Mouse (Mus musculus): ENCODE data around the gene Myt1l. TPM values are rescaled to one million over a fixed set of nuclear protein-coding genes. Genes with fewer than 3 reads are reported as not detected.

Gene Myt1l
- polyA plus RNA-seq, 1 experiment: not detected

DNA sequence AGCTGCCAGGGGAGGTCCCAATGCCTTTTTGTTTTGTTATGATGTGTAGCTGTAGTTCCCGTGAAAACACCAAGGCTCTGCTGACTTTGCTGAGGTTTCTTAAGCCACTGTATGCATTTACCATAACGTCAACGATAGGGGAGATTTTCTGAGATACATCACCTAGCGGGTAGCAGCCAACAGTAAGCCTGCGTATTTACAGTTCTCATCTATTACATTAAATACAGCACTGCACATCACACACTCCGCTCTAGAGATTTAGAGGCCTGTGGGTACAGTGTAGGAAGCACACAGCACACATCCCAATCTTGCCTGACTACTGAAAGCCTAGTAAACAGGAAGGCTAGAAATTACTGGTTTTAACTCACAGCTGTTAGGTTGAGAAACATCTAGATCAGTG is 6.1 kb downstream of the Myt1l start:
- 8% methylated on average over 6 of the region's 6 CpGs for WGBS

DNA sequence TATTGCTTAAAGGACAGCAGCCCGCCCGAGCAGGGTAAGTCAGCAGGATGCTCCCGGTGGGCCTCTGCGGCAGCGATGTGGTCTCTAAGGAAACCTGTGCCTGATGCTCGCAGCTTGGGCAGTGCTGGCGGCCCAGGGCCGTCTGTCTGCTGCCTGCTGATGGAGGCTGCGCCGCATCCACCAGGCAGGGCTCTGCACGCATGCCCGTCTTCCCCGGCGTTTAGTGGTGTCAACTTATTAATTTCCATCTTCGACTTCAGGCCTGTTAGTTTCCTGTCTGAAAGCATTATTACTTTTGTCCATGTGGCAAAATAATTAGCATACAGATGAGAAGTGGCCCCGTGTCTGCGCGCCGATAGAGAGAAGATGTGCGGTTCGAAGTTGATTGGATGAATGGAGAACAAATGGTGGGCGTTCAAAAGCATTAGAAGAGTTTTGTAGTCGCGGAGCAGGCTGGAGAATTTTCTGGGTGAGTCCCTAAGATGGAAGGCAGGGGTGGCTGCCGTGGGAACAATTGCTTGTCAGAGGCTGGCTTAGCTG is 6.6 kb downstream of the Myt1l start:
- Histone ChIP-seq H3K27ac (ENCODE audit: control insufficient read depth, insufficient read depth, low read depth, low read length, poor library complexity) (no peak overlapping the region), H3K4me1 (ENCODE audit: control insufficient read depth, insufficient read depth, low read length) (no peaks in the 10 kb centered on the region), H3K4me3 (replicated peaks; ENCODE audit: control insufficient read depth, low read depth, low read length) (no peak overlapping the region)
- TF ChIP-seq CTCF (IDR thresholded peaks at IDR 0.05; ENCODE audit: control insufficient read depth, insufficient read depth, low read length) (no peak), POLR2A (IDR thresholded peaks at IDR 0.05; ENCODE audit: borderline replicate concordance, control insufficient read depth, low read depth, low read length) (no peak)
- WGBS: 6% methylated on average over 25 of the region's 25 CpGs

More for the DNA sequence above, 6.1 kb downstream of the Myt1l start:
- H3K27ac ChIP-seq (ENCODE audit: control insufficient read depth, insufficient read depth, low read depth, low read length, poor library complexity): no peak overlapping the region
- no peaks in the 10 kb centered on the region for H3K4me1 ChIP-seq (ENCODE audit: control insufficient read depth, insufficient read depth, low read length)
- H3K4me3 ChIP-seq (replicated peaks; ENCODE audit: control insufficient read depth, low read depth, low read length): no peak overlapping the region
- TF ChIP-seq POLR2A (IDR thresholded peaks at IDR 0.05; ENCODE audit: borderline replicate concordance, control insufficient read depth, low read depth, low read length): no peak
- TF ChIP-seq CTCF (IDR thresholded peaks at IDR 0.05; ENCODE audit: control insufficient read depth, insufficient read depth, low read length): no peak

DNA sequence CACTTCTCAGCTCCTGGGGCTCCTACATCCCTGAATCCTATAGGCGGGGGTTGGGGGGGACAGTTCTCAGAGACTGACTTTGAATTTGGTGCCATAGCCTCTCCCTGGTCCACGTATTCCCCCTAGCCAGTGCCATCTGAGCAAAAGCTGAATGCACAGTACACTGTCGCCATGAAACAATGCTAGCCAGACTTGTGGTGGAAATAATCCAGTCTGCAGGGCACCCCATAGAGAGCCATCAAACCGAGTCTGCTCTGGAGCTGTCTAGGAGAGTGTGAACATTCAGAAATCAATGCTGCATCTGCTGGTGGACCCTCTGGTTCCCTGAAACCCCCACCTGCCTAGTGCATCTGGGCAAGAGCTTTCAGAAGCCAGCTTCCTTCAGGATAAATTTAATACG is 9.7 kb downstream of the Myt1l start:
- no peaks in the 10 kb centered on the region for H3K4me1 ChIP-seq (ENCODE audit: control insufficient read depth, insufficient read depth, low read length)
- TF ChIP-seq CTCF (IDR thresholded peaks at IDR 0.05; ENCODE audit: control insufficient read depth, insufficient read depth, low read length): no peak
- TF ChIP-seq POLR2A (IDR thresholded peaks at IDR 0.05; ENCODE audit: borderline replicate concordance, control insufficient read depth, low read depth, low read length): no peak
- 55% methylated on average over 5 of the region's 5 CpGs for WGBS
- no peak overlapping the region for H3K27ac ChIP-seq (ENCODE audit: control insufficient read depth, insufficient read depth, low read depth, low read length, poor library complexity)
- no peak overlapping the region for H3K4me3 ChIP-seq (replicated peaks; ENCODE audit: control insufficient read depth, low read depth, low read length)

DNA sequence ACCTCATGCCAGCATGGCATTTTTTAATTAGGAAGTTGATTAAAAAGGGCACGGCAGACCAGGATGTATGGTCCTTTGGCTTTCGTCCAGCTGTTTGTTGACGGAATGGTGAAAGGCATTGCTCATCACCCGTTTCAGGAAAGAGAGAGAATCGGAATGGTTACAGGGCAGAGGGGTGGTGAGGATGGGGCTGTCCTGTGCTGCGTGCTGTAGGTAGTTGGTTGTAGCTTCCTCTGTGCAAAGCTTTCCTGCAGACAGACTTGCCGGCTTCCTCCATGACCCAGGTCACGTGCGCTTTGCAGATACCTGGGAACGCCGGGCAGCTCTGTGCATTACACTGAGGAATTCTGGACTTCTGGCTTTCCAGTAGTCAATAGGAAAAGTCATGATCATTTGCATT is 10.3 kb downstream of the Myt1l start:
- Histone ChIP-seq H3K4me3 (replicated peaks; ENCODE audit: control insufficient read depth, low read depth, low read length) (no peak overlapping the region), H3K4me1 (ENCODE audit: control insufficient read depth, insufficient read depth, low read length) (no peaks in the 10 kb centered on the region), H3K27ac (ENCODE audit: control insufficient read depth, insufficient read depth, low read depth, low read length, poor library complexity) (no peak overlapping the region)
- WGBS: 69% methylated on average over 11 of the region's 11 CpGs
- TF ChIP-seq POLR2A (IDR thresholded peaks at IDR 0.05; ENCODE audit: borderline replicate concordance, control insufficient read depth, low read depth, low read length): no peak
- TF ChIP-seq CTCF (IDR thresholded peaks at IDR 0.05; ENCODE audit: control insufficient read depth, insufficient read depth, low read length): no peak

DNA sequence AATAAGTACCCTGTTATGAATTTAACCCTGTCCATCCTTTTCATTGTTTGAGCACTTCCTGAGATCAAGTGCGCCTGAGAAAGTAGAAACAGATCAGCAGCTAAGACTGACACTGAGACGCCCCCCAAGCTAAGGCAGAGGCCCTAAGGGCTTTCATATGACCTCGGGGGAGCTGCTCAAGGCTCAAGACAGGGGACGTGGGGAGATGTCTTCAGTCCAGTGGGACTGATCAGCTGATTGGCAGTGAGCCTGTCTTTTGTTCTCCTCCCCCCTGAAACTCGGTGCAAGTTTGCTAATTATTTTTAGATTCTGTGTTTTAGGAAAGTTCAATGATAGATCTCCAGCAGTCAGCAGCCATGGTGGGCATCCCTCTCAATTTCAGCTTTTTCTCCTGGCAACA is 10.9 kb downstream of the Myt1l start:
- Histone ChIP-seq H3K4me3 (replicated peaks; ENCODE audit: control insufficient read depth, low read depth, low read length) (no peak overlapping the region), H3K4me1 (ENCODE audit: control insufficient read depth, insufficient read depth, low read length) (no peaks in the 10 kb centered on the region), H3K27ac (ENCODE audit: control insufficient read depth, insufficient read depth, low read depth, low read length, poor library complexity) (no peak overlapping the region)
- TF ChIP-seq POLR2A (IDR thresholded peaks at IDR 0.05; ENCODE audit: borderline replicate concordance, control insufficient read depth, low read depth, low read length) (no peak), CTCF (IDR thresholded peaks at IDR 0.05; ENCODE audit: control insufficient read depth, insufficient read depth, low read length) (no peak)
- 30% methylated on average over 5 of the region's 5 CpGs for whole genome bisulfite sequencing

DNA sequence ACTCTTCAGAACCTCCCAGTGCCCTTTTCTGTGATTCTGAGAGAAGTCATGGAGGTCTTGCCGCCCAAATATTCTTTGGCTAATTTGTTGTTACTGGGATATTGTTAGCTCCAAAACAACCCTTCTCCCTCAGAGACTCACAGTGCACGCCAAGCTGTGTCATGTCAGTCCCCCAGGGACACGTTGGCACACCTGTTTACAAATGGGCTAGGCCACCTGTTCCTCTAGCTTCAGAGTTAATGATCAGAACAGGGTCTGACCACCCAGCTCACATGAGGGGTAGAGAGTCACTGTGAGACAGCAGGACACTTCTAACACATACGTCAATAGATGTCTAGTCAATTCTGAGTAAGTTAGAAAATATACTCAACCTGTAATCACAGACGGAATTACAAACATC is 12.6 kb downstream of the Myt1l start:
- Histone ChIP-seq H3K4me1 (ENCODE audit: control insufficient read depth, insufficient read depth, low read length) (no peaks in the 10 kb centered on the region), H3K4me3 (replicated peaks; ENCODE audit: control insufficient read depth, low read depth, low read length) (no peak overlapping the region), H3K27ac (ENCODE audit: control insufficient read depth, insufficient read depth, low read depth, low read length, poor library complexity) (no peak overlapping the region)
- TF ChIP-seq POLR2A (IDR thresholded peaks at IDR 0.05; ENCODE audit: borderline replicate concordance, control insufficient read depth, low read depth, low read length) (no peak), CTCF (IDR thresholded peaks at IDR 0.05; ENCODE audit: control insufficient read depth, insufficient read depth, low read length) (no peak)
- 67% methylated on average over 5 of the region's 5 CpGs for WGBS

DNA sequence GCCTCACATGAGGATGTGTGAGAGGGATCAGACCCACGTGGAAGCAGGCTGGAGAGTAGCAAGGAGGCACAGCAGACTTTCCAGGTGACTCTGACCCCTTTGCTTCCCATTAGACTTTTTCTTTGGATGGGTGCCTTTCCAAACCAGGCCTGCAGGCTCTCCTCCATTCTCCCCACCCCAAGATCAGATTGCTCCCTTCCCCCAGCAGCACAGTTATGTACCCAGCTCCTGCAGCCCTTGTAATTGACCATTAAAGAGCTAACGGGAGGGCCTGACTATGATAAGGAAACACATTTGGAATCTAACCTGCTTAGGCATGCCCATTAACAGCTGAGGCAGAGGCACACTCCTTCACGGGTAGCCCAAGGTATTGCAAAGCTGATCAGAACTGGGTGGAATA is 17.9 kb downstream of the Myt1l start:
- Histone ChIP-seq H3K4me1 (ENCODE audit: control insufficient read depth, insufficient read depth, low read length) (no peaks in the 10 kb centered on the region), H3K4me3 (replicated peaks; ENCODE audit: control insufficient read depth, low read depth, low read length) (no peak overlapping the region), H3K27ac (ENCODE audit: control insufficient read depth, insufficient read depth, low read depth, low read length, poor library complexity) (no peak overlapping the region)
- 42% methylated on average over 3 of the region's 3 CpGs for WGBS
- TF ChIP-seq POLR2A (IDR thresholded peaks at IDR 0.05; ENCODE audit: borderline replicate concordance, control insufficient read depth, low read depth, low read length) (no peak), CTCF (IDR thresholded peaks at IDR 0.05; ENCODE audit: control insufficient read depth, insufficient read depth, low read length) (no peak)

DNA sequence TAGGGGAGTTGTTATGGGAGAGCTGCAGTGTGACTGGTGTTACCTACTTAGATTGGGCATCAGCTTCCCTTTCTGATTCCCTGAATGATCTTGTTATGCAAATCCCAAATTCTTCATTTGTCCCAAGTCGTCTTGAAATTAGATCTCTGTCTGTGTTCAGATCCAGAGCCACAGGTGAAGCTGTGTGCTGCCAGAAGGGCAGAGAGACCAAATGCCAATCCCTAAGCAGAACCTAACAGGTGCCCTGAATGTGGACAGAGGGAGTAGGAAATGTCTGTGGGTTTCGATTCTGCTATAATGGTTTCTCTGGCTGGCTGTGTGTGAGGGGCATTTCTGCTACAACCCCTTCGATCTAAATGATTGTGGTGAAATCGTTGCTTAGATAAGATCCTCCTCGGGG is 18.9 kb downstream of the Myt1l start:
- no peak overlapping the region for H3K4me3 ChIP-seq (replicated peaks; ENCODE audit: control insufficient read depth, low read depth, low read length)
- H3K4me1 ChIP-seq (ENCODE audit: control insufficient read depth, insufficient read depth, low read length): no peaks in the 10 kb centered on the region
- 66% methylated on average over 5 of the region's 5 CpGs for WGBS
- H3K27ac ChIP-seq (ENCODE audit: control insufficient read depth, insufficient read depth, low read depth, low read length, poor library complexity): no peak overlapping the region
- TF ChIP-seq CTCF (IDR thresholded peaks at IDR 0.05; ENCODE audit: control insufficient read depth, insufficient read depth, low read length): no peak
- TF ChIP-seq POLR2A (IDR thresholded peaks at IDR 0.05; ENCODE audit: borderline replicate concordance, control insufficient read depth, low read depth, low read length): no peak

DNA sequence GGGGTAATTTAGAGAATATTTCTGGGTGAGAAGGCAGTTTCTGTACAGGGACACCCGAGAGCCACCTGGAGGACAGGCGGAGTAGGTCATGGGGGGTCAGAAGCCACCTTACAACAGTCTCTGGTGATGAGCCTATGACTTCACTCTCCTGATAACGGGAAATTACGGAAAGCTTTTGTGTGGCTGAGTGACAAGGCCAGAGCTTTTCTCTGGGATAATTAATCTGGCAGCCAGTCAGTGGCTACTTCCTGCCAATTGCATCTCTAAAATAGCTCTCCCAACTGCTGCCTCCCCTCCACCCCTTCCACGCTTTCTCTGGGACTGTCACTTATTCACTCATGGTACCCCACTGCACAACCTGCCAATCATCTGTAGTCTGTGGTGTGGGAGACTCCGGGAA is 19.6 kb downstream of the Myt1l start:
- no peak for TF ChIP-seq POLR2A (IDR thresholded peaks at IDR 0.05; ENCODE audit: borderline replicate concordance, control insufficient read depth, low read depth, low read length)
- TF ChIP-seq CTCF (IDR thresholded peaks at IDR 0.05; ENCODE audit: control insufficient read depth, insufficient read depth, low read length): no peak
- H3K27ac ChIP-seq (ENCODE audit: control insufficient read depth, insufficient read depth, low read depth, low read length, poor library complexity): no peak overlapping the region
- no peak overlapping the region for H3K4me3 ChIP-seq (replicated peaks; ENCODE audit: control insufficient read depth, low read depth, low read length)
- H3K4me1 ChIP-seq (ENCODE audit: control insufficient read depth, insufficient read depth, low read length): no peaks in the 10 kb centered on the region
- 56% methylated on average over 6 of the region's 6 CpGs for whole genome bisulfite sequencing
